Mouse (Mus musculus) megakaryocyte, adult 5-6 weeks (primary cell): ENCODE results near the gene Faf1. TPM values are rescaled to one million over a fixed set of nuclear protein-coding genes. Genes with fewer than 3 reads are reported as not detected.

Experiments used
- ATAC-seq: 2 replicates; pipeline ENCODE4 v1.8.0; 2016; ENCODE audit warnings: mild to moderate bottlenecking, inconsistent platforms; ENCODE audit not compliant: poor library complexity, severe bottlenecking
- total RNA-seq, 2 experiments: library from RNA; stranded (forward) in 1 of 2; stranded (reverse) in 1 of 2; fragments of 153-499, 151-499 nt in 1 of 2; fragments of 221-1000, 200-1000 nt in 1 of 2; gene quantifications; 2 replicates each; pipeline versions ENCODE4 v1.2.3 to v1.2.4; 2015 to 2017

Gene Faf1
- total RNA-seq, 2 experiments from 2014 or later = 35.8 to 40.9 TPM

DNA sequence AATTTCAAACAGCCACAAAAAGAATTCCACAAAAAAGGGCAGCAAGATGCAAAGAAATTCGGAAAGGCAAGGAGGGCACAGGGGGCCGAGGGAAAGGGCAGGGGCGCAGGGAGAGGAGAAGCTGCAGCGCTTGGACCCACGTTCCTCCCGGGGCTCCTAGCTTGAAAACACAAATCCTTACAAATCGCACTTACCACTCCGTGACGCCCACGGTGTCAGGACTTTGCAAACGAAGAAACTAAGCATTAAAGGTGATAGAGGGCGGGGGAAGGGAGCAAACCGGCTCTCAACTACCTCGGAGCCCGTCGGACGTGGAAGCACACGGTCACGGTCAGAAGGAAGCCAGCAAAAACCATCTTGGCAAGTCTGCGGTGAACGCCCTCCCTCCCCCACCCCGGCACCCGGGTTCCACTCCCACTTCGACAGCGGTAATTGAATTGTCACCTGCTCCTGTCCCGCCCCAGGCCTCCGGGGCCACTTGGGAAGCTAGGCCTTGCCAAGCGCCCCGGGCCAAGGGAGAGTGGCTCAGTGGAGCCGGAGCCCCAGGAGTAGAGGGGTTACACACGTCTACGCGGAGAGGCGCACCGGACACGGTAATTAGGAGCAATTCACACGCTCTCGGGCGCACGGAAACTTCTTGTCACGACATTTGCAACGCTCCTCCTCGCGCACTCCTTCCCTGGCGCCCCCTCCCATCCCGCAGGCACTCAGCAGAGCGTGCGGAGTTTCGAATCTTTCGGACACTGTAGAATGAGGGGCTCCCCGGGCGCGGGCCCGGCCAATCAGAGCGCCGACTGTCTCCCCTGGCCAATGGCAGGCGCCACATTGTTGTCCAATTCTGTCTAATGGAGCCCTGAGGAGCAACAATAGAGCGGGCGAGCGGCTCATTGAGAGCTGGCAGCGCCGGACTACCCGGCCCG is 301.0 kb downstream of the Faf1 start, which contains the start of gene Dmrta2:
TSS of gene Dmrta2 (plus strand) at position 906 of the 920 bp plus-strand sequence.
- no peak for ATAC-seq

DNA sequence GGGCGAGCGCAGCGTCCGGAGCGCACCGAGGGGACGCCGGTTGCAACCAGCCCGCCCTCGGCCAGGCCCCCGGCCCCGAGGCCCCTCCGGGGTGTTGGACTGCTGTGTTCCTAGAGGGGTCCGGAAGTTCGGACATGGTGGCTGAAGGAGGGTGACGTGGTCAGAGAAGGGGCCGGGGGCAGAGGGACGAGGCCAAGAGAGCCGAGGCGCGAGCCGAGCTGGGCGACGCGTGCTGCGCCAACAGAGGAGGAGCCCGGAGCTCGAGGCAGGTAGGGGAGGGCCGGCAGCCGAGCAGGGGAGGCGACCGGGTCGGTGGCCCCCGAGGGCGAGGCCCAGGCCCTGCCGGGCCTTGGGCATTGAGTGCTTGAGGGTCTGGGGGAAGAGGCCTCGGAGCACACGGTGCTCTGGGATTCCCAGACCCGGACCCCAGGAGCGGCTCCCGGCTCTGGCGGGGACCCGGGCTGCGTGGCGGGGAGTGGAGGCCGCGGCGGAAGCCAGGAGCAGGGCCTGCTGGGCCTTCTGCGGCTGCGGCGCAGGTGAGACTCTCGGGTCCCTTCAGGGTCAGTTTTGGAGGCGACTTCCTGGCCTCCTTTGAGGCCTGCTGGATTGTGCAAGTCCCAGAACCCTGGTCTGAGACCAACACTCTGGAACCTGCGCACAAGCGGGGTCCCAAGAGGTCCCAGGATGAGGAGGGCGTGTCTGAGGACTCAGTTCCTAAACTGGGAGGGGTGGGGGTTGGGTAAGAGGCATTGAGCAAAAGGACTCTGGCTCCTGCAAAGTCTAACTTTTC is 301.9 kb downstream of the Faf1 start:
- ATAC-seq = no peak

DNA sequence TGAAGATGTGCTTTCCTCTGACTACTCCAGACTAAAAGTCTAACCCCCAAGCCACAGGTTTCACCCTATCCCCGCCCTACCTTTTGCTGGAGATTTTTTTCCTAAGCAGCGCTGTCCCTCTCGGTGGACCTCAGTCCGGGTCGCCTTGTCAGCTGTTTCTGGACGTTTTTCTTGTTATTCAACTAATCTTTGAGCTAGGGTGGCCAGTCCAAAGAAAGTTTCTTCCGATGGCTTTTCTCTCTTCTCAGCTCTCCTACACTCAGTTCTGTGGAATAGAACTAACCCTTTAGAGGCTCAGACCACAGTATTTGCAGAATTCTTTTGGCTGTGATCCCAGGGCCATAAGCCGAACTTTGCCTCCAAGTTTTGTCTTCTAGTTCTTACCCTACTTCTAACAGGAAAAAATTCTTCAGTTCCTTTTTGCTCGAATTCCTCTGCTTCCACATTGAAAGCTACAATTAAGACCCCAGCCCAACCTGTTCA is 302.5 kb downstream of the Faf1 start:
- no peak for ATAC-seq

DNA sequence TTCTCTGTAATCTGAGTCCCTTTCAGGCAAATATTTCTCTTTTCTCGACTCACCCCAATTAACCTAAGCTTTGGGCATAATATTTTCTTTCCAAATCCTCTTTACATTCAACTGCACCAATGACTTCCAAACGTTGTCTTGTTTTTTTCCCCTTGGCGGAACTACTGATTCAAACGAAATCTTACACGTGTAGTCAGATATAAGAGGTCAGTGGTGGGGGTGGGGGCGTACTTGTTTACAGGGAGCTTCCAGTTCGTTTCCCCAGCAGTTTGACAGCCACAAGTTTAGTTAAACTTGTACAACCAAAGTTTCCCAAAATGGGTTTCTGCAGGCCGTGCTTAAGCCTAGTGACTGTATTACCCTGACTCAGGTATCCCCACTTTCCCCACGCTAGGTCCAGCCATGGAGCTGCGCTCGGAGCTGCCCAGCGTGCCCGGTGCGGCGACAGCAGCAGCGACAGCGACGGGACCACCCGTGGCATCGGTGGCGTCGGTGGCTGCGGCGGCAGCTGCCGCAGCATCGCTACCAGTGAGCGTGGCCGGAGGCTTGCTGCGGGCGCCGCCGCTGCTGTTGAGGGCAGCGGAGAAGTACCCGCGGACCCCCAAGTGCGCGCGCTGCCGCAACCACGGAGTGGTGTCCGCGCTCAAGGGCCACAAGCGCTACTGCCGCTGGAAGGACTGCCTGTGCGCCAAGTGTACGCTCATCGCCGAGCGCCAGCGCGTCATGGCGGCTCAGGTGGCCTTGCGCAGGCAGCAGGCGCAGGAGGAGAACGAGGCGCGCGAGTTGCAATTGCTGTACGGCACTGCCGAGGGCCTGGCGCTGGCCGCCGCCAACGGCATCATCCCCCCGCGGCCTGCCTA is 303.3 kb downstream of the Faf1 start:
- ATAC-seq = no peak

DNA sequence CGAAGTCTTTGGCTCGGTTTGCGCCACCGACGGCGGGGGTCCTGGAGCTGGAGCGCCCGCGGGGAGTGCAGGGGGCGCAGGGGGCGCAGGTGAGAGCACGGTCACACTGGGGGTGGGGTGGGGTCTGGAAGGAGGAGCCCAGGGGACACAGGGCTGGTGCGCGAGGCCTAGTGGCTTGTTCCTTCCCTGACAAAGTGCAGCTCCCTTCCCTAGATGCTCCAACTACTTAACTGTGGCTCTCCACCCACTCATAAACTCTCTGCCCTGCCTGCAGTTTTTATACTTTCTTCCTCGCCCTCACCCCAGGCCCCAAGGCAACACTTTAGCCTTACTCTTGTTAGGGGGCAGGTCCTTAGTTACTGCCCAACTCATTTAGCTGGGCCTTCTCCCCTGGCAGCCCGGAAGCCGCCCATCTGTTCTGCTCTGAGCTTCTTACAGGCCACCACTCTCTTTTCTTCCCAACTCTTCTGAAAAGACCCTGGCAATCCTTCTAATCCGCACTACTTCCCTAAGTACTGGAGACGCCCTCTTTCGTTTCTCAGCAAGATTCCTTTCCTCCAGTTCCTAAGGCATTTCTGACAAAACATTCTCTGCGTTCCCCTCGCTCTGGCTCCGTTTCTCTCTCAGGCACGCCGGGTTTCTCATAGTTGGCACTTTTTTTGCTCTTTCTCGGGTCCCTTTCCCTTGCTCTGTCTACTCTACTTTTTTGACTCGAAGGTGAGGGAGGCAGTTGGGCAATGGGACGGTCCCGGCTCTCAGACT is 304.1 kb downstream of the Faf1 start:
- ATAC-seq = no peak

DNA sequence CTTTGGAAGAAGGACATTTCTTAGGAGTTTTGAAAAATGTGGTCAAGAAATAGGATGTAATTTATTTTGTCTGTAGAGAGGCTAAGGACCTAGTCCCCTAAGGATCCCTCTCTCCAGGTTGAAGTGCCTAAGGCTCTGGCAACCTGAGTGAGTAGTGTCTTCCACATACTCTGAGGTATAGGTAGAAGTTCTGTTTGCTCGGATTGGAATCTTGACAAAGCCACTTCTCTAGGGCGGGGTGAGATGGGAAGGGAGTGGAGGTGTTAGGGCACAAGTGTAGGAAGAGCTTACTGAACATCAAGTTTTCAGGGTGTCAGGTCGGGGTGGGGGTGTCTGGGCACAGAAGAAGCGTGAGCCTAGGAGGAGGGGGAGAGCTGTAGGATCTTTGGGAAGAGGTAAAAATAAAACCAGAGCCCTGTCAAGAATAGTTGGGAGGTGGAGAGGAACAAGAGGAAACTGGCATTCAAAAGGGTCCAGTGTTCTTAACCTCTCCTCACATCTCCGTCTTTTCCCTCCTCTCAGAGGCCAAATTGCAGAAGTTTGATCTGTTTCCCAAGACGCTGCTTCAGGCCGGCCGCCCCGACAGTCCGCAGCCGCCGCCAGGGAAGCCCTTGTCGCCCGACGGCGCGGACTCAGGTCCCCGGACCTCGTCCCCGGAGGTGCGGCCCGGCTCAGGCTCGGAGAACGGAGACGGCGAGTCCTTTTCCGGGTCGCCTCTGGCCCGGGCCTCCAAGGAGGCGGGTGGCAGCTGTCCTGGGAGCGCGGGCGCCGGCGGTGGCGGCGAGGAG is 304.9 kb downstream of the Faf1 start:
- ATAC-seq = no peak

GRCm38 (mm10) chr4:109981871-109982680 is 305.7 kb downstream of the Faf1 start:
- ATAC-seq = no peak

DNA sequence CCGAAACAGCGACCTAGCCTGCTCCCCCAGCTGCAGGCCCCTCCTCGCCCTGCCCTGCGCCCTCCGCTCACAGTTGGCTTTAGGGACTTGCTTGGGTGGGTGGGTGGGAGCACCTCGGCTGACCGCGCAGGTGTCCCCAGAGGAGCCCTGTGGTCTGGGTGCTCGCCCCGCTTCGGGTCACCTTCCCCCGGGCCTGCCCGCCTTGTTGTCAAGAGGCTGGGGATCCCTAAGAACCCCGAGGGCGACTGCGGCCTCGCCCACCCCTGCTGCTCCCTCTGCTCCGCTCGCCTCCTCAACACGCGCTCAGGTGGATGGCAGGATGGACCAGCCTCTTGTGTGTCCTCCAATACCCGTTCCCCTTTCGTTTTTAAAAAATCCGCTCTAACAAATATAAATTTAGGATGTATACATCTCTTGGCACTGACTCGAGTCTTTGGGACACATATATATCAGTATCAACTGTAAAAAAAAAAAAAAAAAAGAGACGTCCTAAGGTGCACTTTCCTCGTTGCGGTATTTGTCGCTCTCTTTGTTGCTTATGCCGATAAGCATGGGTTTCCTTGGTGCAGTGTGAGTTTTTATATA is 306.4 kb downstream of the Faf1 start:
- ATAC-seq = no peak

- ATAC-seq = no peak
Measured at GRCm38 (mm10) chr4:109983281-109984001, 307.1 kb downstream of the Faf1 start.

- ATAC-seq = no peak
Measured at GRCm38 (mm10) chr4:109984011-109984411, 307.6 kb downstream of the Faf1 start.

GRCm38 (mm10) chr4:109984496-109985423 is 308.4 kb downstream of the Faf1 start:
- ATAC-seq = no peak

- ATAC-seq = no peak
Measured at GRCm38 (mm10) chr4:109985424-109986172, 309.2 kb downstream of the Faf1 start.

DNA sequence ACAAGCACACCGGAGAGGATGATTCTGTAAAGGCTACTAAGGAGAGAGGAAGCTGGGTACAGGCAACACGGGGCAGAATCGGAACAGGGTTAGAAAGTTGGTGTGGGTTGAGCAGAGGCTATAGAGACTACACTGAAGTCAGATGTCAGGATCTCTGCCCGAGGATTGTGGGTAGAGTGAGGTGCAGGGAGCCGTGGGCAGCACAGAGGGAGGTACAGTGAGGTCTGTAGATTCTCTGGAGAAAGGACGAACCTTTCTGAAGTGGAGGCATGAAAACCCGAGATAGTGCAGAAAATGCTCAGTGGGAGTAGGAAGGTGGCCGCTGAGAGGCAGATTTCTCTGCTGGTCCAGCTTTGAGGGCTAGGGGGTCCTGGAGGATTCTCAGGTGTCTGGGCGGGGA is 309.9 kb downstream of the Faf1 start:
- no peak for ATAC-seq

DNA sequence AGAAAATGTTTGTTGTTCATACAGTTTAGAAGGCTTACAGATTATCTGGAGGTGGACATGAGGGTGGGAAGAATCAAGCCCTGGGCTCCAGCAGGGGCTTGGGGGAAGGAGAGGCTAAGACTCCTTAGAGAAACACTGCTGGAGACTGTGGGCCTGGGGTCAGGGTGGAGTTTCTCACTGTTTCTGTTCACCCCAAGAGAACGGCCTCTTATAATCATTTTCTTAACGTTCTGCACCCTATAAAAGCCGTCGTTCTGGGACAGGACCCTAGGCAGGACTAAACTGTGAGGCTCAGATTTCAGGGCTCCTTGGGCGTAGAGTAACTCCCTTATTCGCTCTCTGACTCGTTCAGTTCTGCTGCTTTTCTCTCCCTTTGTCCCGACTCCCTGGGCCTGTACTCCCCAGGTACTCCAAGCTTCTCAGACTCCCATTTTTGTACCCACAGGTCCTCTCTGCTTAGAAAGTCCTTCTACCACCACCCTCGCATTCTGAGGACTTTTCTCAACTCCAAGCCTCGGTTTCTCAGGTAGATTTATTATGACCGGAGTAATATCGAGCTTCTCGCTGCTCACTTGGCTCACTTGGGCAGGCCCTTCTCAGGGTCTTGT is 310.5 kb downstream of the Faf1 start:
- no peak for ATAC-seq
